Mouse (Mus musculus) heart, postnatal 0 days (tissue): ENCODE results near the gene Ripor3.

Experiments used
- CTCF ChIP-seq: IDR thresholded peaks from 2 replicates; pipeline ENCODE4 v1.5.1; 2016; ENCODE audit warnings: antibody characterized with exemption, control low read depth, low read depth
- EP300 ChIP-seq: IDR thresholded peaks from 2 replicates; pipeline ENCODE4 v1.6.1; 2016; ENCODE audit warnings: antibody characterized with exemption, low read depth

DNA sequence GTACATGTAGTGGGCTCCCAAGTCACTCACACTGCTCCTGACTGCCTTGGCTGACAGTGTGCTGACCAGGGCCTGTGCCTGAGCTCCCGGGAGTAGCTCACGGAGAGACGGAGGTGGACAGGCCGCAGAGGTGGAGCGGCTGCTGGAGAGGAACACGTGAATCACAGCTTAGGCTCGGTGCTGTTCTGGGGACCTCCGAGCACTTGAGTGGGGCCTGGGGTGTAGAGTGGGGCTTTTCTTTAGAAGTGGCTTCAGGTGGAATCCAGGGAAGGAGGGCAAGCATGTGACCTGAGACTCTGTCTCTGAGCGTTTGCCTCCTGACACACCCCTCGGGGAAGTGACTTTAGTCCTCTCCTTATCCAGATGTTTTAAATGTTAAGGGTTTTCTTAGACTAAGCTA is 56.6 kb downstream of the Ripor3 start:
- TF ChIP-seq CTCF = no peak
- no peak for TF ChIP-seq EP300
